Mouse (Mus musculus): ENCODE data around the gene Misp.

GRCm38 (mm10) chr10:79778006-79778405, 42.8 kb upstream of the Misp start:
- TF ChIP-seq CTCF (conservative IDR thresholded peaks at IDR 0.05; ENCODE audit: insufficient read depth, insufficient read length, low read depth, low read length) (no peak), POLR2A (IDR thresholded peaks at IDR 0.05; ENCODE audit: low read depth, low read length) (no peak)

Measured in kidney, adult 2 months (tissue).